Mouse (Mus musculus): Measurements from ENCODE around the gene Bnc1. TPM values are rescaled to one million over a fixed set of nuclear protein-coding genes. Genes with fewer than 3 reads are reported as not detected.

The Bnc1 gene
- total RNA-seq, 4 experiments from 2014 or later = 0.10 to 0.11 TPM; not detected in 2

- DNase-seq (ENCODE audit: low spot score in 2 of 2) = no peak
Measured at GRCm38 (mm10) chr7:81974616-81975015, 17.5 kb downstream of the Bnc1 start.

GRCm38 (mm10) chr7:81973939-81974338 lies 18.2 kb downstream of the Bnc1 start:
- no peak for DNase-seq (ENCODE audit: low spot score in 2 of 2)

- DNase-seq (ENCODE audit: low spot score in 2 of 2) = no peak
Measured at GRCm38 (mm10) chr7:81973339-81973738, 18.8 kb downstream of the Bnc1 start.

DNA sequence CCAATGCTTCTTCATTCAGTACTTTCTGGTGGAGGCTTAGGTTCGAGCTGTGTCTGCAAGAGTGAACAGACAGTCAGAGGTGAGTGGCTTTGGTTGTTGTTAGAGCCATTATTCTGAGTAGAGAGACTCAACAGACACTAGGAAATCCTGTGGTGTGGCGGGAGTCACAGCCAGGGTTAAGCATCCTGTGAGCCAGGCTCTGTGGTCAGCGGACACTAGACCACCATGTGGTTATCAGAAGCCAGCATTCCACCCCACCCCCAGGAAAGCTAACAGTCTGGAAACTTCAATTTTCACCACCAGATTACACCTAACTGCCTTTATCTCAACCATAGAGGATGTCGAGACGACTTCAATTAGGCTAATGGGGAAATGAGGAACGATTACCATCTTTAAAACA lies 23.1 kb downstream of the Bnc1 start:
- DNase-seq (ENCODE audit: low spot score in 2 of 2) = no peak

GRCm38 (mm10) chr7:81968451-81968850 lies 23.6 kb downstream of the Bnc1 start:
- no peak for DNase-seq (ENCODE audit: low spot score in 2 of 2)

DNA sequence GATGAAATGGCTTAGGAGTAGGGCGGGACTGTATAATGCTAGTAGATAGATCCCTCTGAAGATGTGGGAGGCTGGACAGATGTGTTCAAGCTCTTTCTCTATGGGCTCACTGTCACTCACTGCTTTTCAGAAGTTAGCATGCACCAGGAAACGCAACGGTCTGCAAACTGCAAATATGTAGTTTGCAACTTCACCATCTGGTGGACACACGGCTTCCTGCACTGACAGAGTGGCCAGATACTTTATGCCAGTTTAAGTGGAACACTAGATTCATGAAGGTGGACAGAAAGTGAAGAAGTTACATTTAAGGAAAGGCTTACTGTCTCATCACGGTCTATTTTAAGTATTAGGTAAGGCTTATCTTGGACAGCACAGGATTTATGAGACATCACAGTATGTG lies 25.9 kb downstream of the Bnc1 start:
- DNase-seq (ENCODE audit: low spot score in 2 of 2) = no peak

DNA sequence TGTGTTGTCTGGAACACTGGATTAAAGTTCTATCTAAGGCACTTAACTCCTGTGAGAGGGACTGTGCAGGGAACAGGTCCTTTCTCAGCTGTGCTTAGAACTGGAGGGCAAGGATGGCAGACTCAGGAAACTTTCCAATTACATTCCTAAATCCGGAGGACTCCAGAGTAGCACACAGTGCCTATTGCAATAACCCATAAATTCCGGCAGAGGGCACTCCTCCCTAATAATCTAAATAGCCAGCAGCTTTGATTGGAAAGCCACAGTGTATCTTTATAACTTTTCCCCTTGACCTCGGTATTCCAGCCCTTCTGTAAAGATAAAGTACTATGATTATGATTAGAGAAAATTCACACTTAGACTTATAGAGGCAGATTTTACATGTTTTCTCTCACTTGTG lies 32.4 kb downstream of the Bnc1 start:
- DNase-seq (ENCODE audit: low spot score in 2 of 2) = peak in 1 of 2 experiments; percentile 23

DNA sequence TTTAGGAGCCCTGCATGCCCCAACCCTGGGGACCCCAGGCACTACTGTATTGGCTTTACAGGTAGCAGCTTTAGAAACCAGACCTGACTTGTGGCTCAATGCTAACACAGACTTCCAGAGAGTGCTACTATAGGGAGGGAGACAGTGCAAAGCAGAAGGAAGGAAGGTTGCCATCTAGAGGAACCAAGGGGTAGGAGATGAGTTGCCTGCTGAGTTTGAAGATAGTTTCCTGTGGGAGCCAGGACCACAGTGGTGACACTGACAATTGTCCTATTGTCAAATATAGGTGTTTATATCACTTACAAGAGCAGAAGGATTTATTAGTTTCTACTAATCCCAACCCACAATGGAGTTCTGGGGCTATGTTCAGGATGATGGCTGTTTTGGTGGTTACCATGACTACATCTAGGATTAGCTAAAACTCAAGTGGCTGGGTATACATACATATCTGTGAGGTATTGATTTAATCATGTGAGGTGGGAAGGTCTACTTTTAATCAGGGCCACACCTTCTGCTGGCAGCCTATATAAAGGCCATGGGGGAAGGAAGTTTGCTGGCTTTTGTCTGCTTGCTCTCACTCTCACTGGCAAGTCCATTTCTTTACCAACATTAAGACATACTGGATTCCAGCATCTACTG lies 37.8 kb downstream of the Bnc1 start:
- DNase-seq (ENCODE audit: low spot score in 2 of 2) = peak in 1 of 2 experiments; percentile 17

DNA sequence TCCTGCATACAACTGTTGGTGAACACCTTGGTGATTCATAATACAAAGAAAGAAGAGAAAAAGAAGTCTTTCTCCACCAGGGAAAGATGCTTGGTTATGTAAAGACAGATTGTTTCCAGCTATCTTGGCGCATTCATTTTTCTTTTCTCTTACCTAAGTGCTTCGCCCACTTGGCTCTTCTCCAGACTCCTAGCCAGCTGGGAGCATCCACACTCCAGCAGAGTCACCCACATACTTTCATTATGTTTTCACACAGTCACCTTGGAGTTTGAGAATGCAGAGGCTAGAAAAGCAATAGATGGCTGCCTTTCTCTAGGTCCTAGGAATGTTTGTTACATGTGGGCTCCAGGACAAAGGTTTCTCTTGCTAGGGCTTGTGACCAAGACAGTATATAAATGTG lies 41.6 kb downstream of the Bnc1 start:
- no peak for DNase-seq (ENCODE audit: low spot score in 2 of 2)

GRCm38 (mm10) chr7:81945398-81945797 lies 46.7 kb downstream of the Bnc1 start:
- no peak for DNase-seq (ENCODE audit: low spot score in 2 of 2)

DNA sequence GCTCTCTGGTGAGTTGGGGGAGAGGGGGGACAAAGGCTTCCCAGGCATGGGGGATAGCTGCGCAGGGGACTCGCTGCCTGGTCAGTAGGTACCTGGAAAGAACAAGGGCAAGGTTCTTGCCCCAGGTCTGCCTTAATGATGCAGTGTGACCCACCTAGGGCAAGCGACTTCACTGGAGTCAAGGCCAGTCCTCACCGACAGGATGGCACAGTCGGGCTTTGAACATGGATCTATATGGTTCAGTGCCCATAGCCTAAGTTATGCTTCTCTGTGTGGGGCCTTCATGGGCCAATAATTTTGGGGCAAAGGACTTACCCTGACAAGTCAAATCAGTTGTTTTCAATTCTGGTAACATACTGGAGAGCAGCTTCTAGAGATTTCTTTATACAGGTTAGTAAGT lies 57.3 kb downstream of the Bnc1 start:
- no peak for DNase-seq (ENCODE audit: low spot score in 2 of 2)

GRCm38 (mm10) chr7:81934267-81934745 lies 57.8 kb downstream of the Bnc1 start, which contains the start of gene Hdgfl3:
Hdgfl3 (minus strand) TSS chr7:81934473.
- peak; percentile 65 to 75 for DNase-seq (ENCODE audit: low spot score in 2 of 2)

DNA sequence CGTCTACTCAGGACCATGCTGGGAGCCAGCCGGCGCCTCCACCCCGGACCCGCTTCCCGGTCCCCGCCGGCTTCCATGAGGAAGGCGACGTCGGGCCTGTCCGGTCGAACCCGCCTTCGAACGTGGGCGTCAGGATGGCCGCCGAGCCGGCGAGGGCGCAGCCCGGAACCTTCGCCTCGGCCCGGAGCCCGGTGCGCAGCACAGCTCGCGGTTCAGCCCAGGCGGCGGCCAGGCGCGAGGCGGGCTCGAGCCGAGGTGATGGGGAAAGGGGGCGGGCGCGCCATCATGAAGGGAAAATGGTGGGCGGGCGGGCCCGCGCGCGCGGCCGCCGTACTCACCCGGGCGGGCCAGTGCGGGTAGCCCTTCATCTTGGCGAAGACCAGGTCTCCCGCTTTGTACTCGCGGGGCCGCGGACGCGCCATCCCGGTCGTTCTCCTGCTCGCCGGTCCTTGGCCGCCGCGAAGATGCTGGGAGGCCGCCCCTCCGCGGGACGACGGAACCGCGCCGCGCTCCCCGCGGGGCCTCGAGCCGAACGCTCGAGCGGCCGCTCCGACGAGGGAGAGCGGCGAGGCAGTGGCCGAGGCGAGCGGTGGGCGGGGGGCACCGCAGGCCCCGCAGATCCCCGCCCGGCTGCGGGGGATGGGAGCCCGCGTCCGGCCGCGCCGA lies 58.4 kb downstream of the Bnc1 start:
- peak in 1 of 2 experiments; percentile 39 for DNase-seq (ENCODE audit: low spot score in 2 of 2)

DNA sequence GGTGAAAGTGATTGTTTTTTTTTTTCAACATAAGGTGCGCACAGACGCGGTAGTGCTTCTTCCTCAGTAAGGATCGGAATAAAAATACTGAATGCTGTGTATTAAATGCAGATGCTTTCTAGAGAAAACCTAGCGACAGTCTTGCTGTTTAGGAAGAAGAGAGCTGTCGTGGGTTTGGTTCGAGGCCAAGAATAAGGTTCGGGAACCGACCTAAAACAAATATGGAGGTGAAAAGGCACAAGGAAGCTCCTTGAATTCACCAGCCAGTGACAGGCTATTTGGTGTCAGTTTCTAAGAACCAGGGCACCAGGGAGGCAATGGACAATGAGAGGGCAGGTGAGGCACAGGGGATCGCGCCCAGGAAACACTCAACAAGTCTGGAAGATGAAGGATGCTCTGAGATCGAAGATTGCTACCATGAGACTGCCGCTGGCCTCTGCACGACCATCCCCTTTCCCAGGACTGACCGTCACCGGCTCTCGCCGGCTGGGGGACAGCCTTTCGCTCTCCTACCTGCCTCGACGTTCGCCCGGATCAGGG lies 59.0 kb downstream of the Bnc1 start:
- DNase-seq (ENCODE audit: low spot score in 2 of 2) = no peak

DNA sequence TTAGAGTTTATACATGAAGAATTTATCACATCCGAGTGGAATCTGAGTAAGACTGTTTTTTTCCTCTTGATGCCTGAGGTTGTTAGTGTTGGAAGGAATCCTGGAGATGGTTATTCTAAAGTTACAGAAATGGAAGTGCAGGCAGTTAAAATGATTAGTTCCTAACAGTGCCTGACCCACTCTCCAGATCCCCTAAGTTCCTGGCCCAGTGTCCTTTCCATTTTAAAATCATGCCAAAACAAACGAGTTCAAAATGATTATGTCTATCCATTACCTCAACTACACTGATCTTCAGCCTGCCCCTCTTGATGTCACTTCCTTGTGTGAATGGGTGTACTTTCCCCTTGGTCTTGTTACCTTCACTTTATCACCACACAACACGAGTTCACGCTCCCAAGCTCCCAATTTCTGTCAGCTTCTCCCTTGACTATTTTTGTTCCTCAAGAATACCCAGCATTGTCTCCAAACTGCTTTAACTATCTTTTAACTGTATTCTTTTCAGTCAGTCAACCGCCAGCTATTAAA lies 59.5 kb downstream of the Bnc1 start:
- DNase-seq (ENCODE audit: low spot score in 2 of 2) = no peak

GRCm38 (mm10) chr7:81928998-81929397 lies 63.1 kb downstream of the Bnc1 start:
- no peak for DNase-seq (ENCODE audit: low spot score in 2 of 2)

DNA sequence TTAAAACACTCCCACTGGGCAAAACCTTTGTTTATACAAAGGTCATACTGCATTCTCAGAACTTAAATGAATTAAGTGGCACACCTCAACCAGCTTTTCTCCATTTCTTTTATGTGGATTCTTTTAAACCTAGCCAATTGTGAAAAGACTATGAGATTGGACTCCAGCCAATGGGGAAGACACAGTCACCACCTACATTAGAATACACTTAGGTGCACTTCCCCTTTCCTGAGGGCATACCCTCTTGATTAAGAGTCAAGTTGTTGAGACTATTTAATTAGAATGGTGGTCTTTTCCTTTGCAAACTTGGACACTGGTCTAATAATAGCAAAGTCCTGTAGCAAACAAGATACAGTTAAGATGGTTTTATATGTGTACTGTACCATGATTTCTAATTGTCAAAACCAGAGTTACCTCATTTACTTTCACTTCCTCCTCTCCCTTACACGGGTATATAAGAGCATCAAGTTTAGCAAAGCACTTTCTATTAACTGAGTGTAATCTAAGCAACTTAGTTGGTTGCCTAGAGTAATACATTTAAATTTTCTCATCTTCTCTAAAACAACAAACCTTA lies 70.6 kb downstream of the Bnc1 start:
- DNase-seq (ENCODE audit: low spot score in 2 of 2) = no peak

- no peak for DNase-seq (ENCODE audit: low spot score in 2 of 2)
Measured at GRCm38 (mm10) chr7:81920314-81920713, 71.8 kb downstream of the Bnc1 start.

DNA sequence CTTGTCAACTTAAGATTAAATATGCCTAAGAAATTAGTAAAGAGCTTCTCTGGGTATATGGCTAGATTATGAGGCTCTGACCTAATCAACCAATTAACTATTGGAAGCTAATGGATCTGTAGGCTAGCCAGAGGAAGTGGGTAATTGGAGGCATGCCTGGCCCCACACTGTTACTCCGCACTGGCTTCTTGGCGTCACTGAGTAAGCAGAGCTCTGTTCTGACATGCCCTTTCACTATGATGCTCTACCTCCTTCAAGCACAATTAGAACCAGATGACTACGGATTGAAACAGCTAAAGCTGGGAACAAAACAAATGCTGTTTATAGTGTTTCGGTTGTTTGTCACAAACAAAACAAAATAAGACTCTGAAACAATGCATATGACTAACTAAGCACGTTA lies 73.8 kb downstream of the Bnc1 start:
- no peak for DNase-seq (ENCODE audit: low spot score in 2 of 2)
